Mouse (Mus musculus): Measurements from ENCODE around the gene Mcm3ap.

Gene Mcm3ap

DNA sequence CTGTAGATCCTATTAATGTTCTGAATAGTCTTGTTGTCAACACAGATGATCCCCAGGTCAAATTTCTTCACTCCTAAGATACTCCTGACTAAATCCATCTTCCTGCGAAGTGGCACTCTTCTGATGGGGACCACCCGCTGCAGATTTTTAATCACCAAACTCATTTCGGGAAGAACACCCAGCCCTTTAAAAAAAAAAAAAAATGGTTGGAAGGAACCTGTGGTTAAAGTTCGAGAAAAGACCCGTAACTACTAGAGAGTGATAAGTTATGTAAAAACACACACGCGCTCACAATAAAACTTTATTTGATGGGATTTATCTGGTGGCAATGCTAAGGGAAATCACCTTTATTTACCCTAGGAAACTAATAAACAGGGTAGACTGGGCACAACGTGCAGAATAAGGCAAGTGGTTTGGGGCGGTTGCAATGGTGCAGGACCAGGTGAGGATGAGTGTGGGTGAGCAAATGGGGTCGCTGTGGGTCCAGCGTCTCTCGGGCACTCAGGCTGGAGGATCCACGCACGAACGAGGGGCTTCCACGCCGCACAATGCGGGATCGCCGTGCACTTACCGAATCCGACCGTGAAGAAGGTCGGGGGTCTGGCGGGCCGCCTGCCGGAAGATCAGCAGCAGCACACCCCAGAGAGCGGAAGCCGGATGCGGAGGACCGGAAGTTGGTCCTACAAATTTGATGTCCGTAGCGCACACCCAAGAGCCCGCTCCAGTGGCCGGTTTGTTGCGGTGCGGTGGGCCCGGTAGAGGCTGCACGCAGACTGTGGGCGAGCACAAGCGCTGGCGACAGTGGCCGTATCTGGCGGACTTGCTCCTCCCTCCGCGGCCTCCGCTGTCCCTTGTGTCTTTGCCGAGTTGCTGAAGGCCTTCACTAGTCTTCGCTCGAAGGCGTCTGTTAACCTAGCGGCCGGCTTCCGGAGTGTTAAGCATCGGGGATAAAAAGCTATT is at the start of gene Mcm3ap, which contains the start of gene Ybey:
Gene Mcm3ap, plus strand, starts transcription at position 725 of the 960 bp plus-strand sequence.
Gene Ybey, minus strand, starts transcription at position 912 of the 960 bp plus-strand sequence.
- DNase-seq (ENCODE audit: low spot score in 2 of 2), result peak; percentile 71 to 84

GRCm38 (mm10) chr10:76425674-76426073 is 43.1 kb upstream of the Mcm3ap start:
- no peak for DNase-seq (ENCODE audit: low spot score in 2 of 2)

- DNase-seq (ENCODE audit: low spot score in 2 of 2), result no peak
Measured at GRCm38 (mm10) chr10:76433925-76434324, 34.8 kb upstream of the Mcm3ap start.

DNA sequence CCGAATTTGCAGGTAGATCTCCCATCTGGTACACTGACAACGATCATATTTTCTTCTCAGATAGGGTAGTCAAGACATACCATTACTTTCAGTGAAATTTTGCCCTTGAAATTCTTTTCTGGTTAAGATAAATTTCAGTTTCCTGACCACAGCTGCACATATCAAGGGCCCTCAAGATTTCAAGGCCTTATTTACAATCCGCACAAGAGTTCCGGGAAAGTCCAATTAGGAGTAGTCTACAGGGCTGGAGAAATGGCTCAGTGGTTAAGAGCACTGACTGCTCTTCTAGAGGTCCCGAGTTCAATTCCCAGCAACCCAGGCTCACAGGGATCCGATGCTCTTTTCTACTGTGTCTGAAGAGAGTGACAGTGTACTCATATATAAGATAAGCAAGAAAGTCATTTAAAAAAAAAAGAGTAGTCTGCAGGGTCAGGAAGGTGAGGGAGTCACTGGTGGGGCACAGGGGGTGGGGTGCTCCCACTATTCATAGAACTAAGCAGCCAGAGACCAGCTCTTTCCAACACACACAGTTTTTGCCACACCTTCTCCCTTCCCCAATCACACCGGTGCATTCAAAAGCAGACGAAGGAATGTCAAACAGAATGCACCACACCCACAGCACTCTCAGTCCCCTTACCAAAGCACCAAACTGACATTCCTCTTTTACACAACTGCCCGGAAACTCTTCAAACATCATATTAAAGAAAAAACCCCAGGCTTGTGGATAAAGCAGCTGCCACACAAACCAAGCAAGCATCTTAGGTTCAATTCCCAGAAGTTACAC is 29.4 kb upstream of the Mcm3ap start:
- DNase-seq (ENCODE audit: low spot score in 2 of 2), result no peak

DNA sequence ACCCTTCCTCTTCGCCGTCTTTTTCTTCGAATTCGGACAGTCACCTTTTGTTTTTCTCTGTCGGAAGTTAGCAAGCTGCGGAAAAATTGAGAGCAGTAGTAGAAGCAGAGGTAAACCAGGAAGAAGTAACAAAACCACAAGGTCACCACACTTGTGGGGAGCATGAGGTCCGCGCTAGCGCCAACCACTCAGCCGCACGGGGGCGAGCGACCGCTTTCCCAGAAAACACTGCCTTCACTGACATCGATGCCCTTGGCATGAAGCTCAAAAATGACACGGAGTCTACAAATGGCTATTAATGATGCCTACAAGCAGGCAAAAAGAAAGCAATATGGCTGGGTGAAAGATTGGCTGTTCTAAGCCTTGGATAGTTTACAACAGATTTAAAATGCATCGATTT is 28.4 kb upstream of the Mcm3ap start, which contains the start of gene AC141477.1:
Gene AC141477.1, minus strand, starts transcription at position 164 of the 400 bp plus-strand sequence.
- no peak for DNase-seq (ENCODE audit: low spot score in 2 of 2)

DNA sequence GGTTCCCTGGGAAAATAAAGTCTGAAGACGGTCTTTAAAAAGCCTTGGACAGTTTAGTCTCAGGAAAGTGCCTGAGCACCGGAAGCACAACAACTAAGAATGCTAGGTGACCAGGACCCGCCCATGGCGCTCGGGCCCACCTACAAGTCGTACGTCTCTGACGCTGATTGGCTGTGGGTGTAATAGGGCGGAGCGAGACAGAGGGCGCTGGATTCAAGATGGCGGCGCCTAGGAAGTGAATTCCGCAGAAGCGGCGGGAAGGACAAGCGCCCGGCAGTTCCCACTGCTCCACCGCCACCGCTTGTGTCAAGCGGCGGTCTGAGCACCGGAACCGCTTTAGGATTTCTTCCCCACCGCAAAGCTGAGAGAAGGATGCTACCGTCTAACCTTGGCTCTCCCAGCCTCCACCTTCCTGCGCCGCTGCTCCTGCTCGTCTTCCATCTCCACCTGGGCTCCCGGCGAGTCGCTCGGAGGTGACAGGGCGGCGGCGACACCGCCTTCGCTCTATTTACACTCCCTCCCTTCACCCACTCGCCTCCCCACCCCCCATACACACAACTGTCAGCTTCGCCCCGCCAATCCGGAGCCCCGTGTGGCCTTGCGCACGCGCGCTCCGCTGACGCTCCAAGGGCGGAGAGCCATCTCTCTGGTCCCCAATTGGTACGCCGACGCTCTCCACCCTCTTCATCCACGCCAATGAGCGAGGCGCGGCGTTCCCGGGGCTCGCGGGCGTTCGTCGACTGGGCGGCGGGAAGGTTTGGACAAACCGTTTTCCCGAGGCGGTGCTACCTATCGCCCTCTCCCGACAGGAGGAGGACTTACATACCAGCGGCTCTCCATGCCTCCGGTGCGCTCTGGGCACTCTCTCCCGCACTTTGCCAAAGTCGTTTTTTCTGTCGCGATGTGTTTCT is 26.3 kb upstream of the Mcm3ap start, which contains the start of gene Pcnt:
Gene Pcnt, minus strand, starts transcription at position 609 of the 911 bp plus-strand sequence.
- peak; percentile 92 to 93 for DNase-seq (ENCODE audit: low spot score in 2 of 2)

- no peak for DNase-seq (ENCODE audit: low spot score in 2 of 2)
Measured at GRCm38 (mm10) chr10:76445996-76446681, 22.6 kb upstream of the Mcm3ap start.

GRCm38 (mm10) chr10:76447406-76448229 is 21.1 kb upstream of the Mcm3ap start:
- DNase-seq (ENCODE audit: low spot score in 2 of 2), result no peak

GRCm38 (mm10) chr10:76448851-76449250 is 19.9 kb upstream of the Mcm3ap start, which contains the start of gene 2610028H24Rik:
Gene 2610028H24Rik (plus strand): TSS chr10:76449081.
- no peak for DNase-seq (ENCODE audit: low spot score in 2 of 2)

GRCm38 (mm10) chr10:76455289-76455688 is 13.4 kb upstream of the Mcm3ap start:
- peak in 1 of 2 experiments; percentile 21 for DNase-seq (ENCODE audit: low spot score in 2 of 2)

DNA sequence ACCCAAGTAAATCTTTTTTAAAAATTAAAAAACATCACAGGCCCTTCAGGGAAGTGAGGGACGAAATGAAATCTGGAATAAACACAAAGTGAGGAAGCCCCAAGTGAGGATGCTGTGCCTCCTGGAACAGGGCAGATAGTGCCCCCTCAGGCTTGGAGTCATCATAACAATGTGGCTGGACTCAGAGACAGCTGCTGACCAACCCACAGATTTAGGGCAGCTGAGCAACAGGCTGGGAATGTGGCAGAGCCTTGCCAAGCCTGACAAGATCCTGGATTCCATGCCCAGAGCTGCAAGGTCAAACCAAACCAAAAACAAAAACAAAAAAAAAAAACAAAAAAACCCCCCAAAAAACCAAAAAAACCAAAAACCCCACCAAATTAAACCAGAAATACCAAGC is 7.5 kb upstream of the Mcm3ap start:
- no peak for DNase-seq (ENCODE audit: low spot score in 2 of 2)

DNA sequence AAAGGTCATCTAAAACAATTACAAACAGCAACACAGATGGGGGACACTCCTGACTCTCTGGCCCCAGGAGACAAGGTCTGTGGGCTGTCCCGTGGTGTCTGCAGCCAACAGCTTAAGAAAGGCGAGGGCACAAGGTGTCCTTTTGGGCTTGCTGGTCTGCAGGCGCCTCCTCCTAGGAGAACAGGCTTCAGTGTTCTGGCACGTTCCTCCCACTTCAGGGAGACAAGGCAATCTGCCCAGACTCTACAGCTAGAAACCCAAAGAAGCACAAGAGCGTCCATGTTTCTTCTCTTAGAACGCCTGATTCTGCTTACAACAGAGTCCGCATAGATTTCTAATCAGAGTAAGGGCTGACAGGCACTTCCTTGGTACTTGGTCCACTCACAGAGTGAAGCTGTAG is 6.4 kb upstream of the Mcm3ap start:
- no peak for DNase-seq (ENCODE audit: low spot score in 2 of 2)

GRCm38 (mm10) chr10:76462721-76463120 is 6.0 kb upstream of the Mcm3ap start:
- no peak for DNase-seq (ENCODE audit: low spot score in 2 of 2)

DNA sequence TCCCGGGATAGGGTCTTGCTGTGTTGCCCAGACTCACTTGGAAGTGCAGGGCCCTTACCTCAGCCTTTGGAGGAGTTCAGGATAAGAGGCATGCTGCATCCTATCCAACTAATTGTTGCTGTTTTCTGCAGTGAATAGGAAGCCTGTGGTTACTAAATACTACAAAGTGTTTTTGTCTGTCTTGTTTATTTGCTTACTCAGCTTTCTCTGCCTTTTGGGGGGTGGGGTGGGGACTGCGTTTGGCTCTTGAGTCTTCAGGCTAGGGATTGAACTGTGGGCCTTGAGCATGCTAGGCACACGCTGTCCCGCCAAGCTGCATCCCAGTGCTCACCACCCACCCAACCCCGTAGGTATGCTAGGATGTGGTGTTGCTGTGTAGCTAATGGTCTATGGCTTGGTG is 5.0 kb downstream of the Mcm3ap start:
- DNase-seq (ENCODE audit: low spot score in 2 of 2), result no peak

GRCm38 (mm10) chr10:76480851-76481250 is 12.1 kb downstream of the Mcm3ap start:
- DNase-seq (ENCODE audit: low spot score in 2 of 2), result no peak

DNA sequence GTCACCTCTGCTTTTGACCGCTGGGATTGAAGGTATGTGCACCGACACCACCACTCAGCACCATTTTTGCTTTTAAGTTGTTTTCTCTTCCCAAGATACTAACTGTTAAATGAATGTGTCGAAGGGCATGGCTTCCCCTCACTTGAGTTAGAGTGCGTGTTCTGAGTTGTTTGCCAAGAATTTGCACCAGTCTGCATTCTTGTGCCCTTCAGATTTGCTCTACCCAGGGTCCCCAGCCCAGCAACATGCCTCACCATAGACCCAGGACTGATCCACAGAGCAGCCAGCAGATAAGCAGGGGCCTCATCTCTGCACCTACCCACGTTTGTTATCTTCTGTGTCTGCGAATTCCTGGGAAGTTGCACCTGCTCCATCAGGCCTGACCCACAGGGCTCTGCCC is 12.8 kb downstream of the Mcm3ap start:
- DNase-seq (ENCODE audit: low spot score in 2 of 2), result no peak

GRCm38 (mm10) chr10:76486302-76486701 is 17.6 kb downstream of the Mcm3ap start:
- no peak for DNase-seq (ENCODE audit: low spot score in 2 of 2)

- no peak for DNase-seq (ENCODE audit: low spot score in 2 of 2)
Measured at GRCm38 (mm10) chr10:76488265-76488664, 19.5 kb downstream of the Mcm3ap start.

- no peak for DNase-seq (ENCODE audit: low spot score in 2 of 2)
Measured at GRCm38 (mm10) chr10:76489205-76489604, 20.5 kb downstream of the Mcm3ap start.

GRCm38 (mm10) chr10:76493527-76493926 is 24.8 kb downstream of the Mcm3ap start:
- DNase-seq (ENCODE audit: low spot score in 2 of 2), result no peak
